Mouse (Mus musculus) liver, postnatal 0 days (tissue): Measurements from ENCODE around the gene Klrk1.
"Not testable (repeated sequence)": the region's sequence is repeated elsewhere in the genome, so short reads cannot be mapped to it uniquely, and the experiment has no call there.

ENCODE experiments used
- CTCF ChIP-seq: sonication (generic); IDR thresholded peaks from 2 replicates; pipeline ENCODE4 v1.5.1; 2016; ENCODE audit warnings: antibody characterized with exemption, low read depth
- EP300 ChIP-seq: IDR thresholded peaks from 2 replicates; pipeline ENCODE4 v1.6.1; 2016; ENCODE audit warnings: antibody characterized with exemption, low read depth, mild to moderate bottlenecking

DNA sequence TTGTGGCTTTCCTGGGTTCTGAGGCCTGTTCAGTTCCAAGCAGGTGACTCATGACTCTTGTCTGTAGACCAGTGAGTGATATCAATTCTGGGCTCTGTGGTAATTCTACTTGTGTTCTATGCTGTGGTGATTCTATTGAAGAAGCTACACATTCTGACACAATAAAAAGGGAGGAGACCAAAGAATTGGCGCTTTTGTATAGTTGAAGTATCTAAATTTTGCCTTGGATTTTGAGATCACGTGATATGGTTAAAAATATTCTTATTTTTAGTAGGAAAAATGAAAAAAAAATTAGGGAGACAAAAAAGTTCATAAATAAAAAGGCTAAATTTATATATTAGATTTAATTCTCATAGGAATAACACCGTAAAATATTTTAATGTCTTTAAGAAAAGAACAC is 19.6 kb upstream of the Klrk1 start, which contains the start of gene Klrc3:
- not testable (repeated sequence) for TF ChIP-seq CTCF, EP300
